Mouse (Mus musculus) MEL (cell line): Measurements from ENCODE around the gene Polr2m. TPM values are rescaled to one million over a fixed set of nuclear protein-coding genes. Genes with fewer than 3 reads are reported as not detected.

Experiments
- DNase-seq: peaks from one replicate; pipeline ENCODE4 v3.0.0; 2011; ENCODE audit warnings: low read depth, low spot score
- H3K27ac ChIP-seq: 2 replicates; pipeline ENCODE4 v1.5.1; 2012; ENCODE audit warnings: low read depth, mild to moderate bottlenecking, control low read depth, low read length, moderate library complexity; ENCODE audit not compliant: control insufficient read depth
- H3K27me3 ChIP-seq, 2 experiments: fragments of 150-350 bp in 1 of 2; sonication (generic) in 1 of 2; 2 replicates each; pipeline ENCODE4 v1.6.1; 2012; ENCODE audit warnings: low read length in 2 of 2, mild to moderate bottlenecking in 2 of 2, improper control_type of control experiment in 1 of 2, moderate library complexity in 1 of 2; ENCODE audit not compliant: insufficient read depth in 2 of 2, control insufficient read depth in 1 of 2
- H3K36me3 ChIP-seq, 2 experiments: 2 replicates each; pipeline ENCODE4 v1.6.1; 2012 to 2014; ENCODE audit warnings: low read length in 2 of 2, improper control_type of control experiment in 1 of 2, inconsistent platforms in 1 of 2, mild to moderate bottlenecking in 1 of 2; ENCODE audit not compliant: insufficient read depth in 2 of 2, control insufficient read depth in 1 of 2
- H3K4me1 ChIP-seq, 2 experiments: fragments of 150-350 bp in 1 of 2; sonication (generic) in 1 of 2; 2 replicates each; pipeline ENCODE4 v1.6.1; 2012; ENCODE audit warnings: low read length in 2 of 2, improper control_type of control experiment in 1 of 2, mild to moderate bottlenecking in 1 of 2; ENCODE audit not compliant: insufficient read depth in 2 of 2, control insufficient read depth in 1 of 2
- H3K4me3 ChIP-seq, 2 experiments: fragments of 150-350 bp in 1 of 2; sonication (generic) in 1 of 2; 2 replicates each; pipeline ENCODE4 v1.5.1; 2012; ENCODE audit warnings: low read depth in 2 of 2, low read length in 2 of 2, mild to moderate bottlenecking in 2 of 2, moderate library complexity in 2 of 2, control low read depth in 1 of 2, improper control_type of control experiment in 1 of 2; ENCODE audit not compliant: control insufficient read depth in 1 of 2, insufficient read depth in 1 of 2
- H3K79me2 ChIP-seq: 2 replicates; pipeline ENCODE4 v1.6.1; 2012; ENCODE audit warnings: mild to moderate bottlenecking, low read length, moderate library complexity; ENCODE audit not compliant: control insufficient read depth, poor library complexity, insufficient read depth
- H3K9ac ChIP-seq: 2 replicates; pipeline ENCODE4 v1.6.1; 2012; ENCODE audit warnings: low read depth, mild to moderate bottlenecking, control low read depth, low read length, moderate library complexity; ENCODE audit not compliant: control insufficient read depth, poor library complexity, severe bottlenecking
- H3K9me3 ChIP-seq: fragments of 150-350 bp; sonication (generic); replicated peaks from 2 replicates; pipeline ENCODE4 v1.6.1; 2012; ENCODE audit warnings: mild to moderate bottlenecking, low read length, improper control_type of control experiment, moderate library complexity; ENCODE audit not compliant: insufficient read depth
- BHLHE40 ChIP-seq: IDR thresholded peaks from 2 replicates; pipeline ENCODE4 v1.6.1; 2012; ENCODE audit warnings: low read depth, mild to moderate bottlenecking, inconsistent platforms, low read length, improper control_type of control experiment, borderline replicate concordance
- CHD2 ChIP-seq: IDR thresholded peaks from 2 replicates; pipeline ENCODE4 v1.6.1; 2011; ENCODE audit warnings: low read length, improper control_type of control experiment
- CTCF ChIP-seq, 3 experiments: IDR thresholded peaks in 2 of 3; conservative IDR thresholded peaks in 1 of 3; 2 replicates each; pipeline ENCODE4 v1.5.1; 2011 to 2012; ENCODE audit warnings: low read length in 3 of 3, low read depth in 2 of 3, mild to moderate bottlenecking in 2 of 3, improper control_type of control experiment in 1 of 3, inconsistent platforms in 1 of 3, mixed read lengths in 1 of 3, moderate library complexity in 1 of 3; ENCODE audit not compliant: control insufficient read depth in 1 of 3, insufficient read depth in 1 of 3, poor library complexity in 1 of 3, severe bottlenecking in 1 of 3
- ELF1 ChIP-seq: IDR thresholded peaks from 2 replicates; pipeline ENCODE4 v1.6.1; 2014; ENCODE audit warnings: low read depth, mild to moderate bottlenecking, inconsistent platforms, low read length, improper control_type of control experiment, moderate library complexity
- EP300 ChIP-seq, 2 experiments: IDR thresholded peaks; 2 replicates each; pipeline ENCODE4 v1.6.1; 2011; ENCODE audit warnings: improper control_type of control experiment in 2 of 2, low read length in 2 of 2, low read depth in 1 of 2, mild to moderate bottlenecking in 1 of 2
- ETS1 ChIP-seq: IDR thresholded peaks from 2 replicates; pipeline ENCODE4 v1.6.1; 2012; ENCODE audit warnings: low read depth, mild to moderate bottlenecking, inconsistent platforms, low read length, improper control_type of control experiment, moderate library complexity
- GABPA ChIP-seq: IDR thresholded peaks from 2 replicates; pipeline ENCODE4 v1.6.1; 2012; ENCODE audit warnings: low read depth, mild to moderate bottlenecking, inconsistent platforms, low read length, improper control_type of control experiment, moderate library complexity
- GATA1 ChIP-seq: IDR thresholded peaks from 2 replicates; pipeline ENCODE4 v1.6.1; 2011; ENCODE audit warnings: low read depth, low read length, improper control_type of control experiment
- HCFC1 ChIP-seq: IDR thresholded peaks from 2 replicates; pipeline ENCODE4 v1.6.1; 2012; ENCODE audit warnings: low read depth, mild to moderate bottlenecking, inconsistent platforms, low read length, improper control_type of control experiment, moderate library complexity
- JUND ChIP-seq: IDR thresholded peaks from 2 replicates; pipeline ENCODE4 v1.6.1; 2011; ENCODE audit warnings: low read depth, mild to moderate bottlenecking, improper control_type of control experiment, low read length
- KAT2A ChIP-seq: conservative IDR thresholded peaks from 2 replicates; pipeline ENCODE4 v1.6.1; 2012; ENCODE audit warnings: low read depth, low read length, improper control_type of control experiment, inconsistent platforms
- MEF2A ChIP-seq: IDR thresholded peaks from 2 replicates; pipeline ENCODE4 v1.6.1; 2014; ENCODE audit warnings: low read depth, mild to moderate bottlenecking, inconsistent platforms, low read length, improper control_type of control experiment; ENCODE audit not compliant: poor library complexity, insufficient replicate concordance, severe bottlenecking; ENCODE audit errors: extremely low read depth
- MYB ChIP-seq: IDR thresholded peaks from 2 replicates; pipeline ENCODE4 v1.6.1; 2011; ENCODE audit warnings: mild to moderate bottlenecking, low read depth, low read length, improper control_type of control experiment
- MYC ChIP-seq: IDR thresholded peaks from 2 replicates; pipeline ENCODE4 v1.6.1; 2011; ENCODE audit warnings: low read depth, mild to moderate bottlenecking, low read length, improper control_type of control experiment, moderate library complexity
- NELFE ChIP-seq: IDR thresholded peaks from 2 replicates; pipeline ENCODE4 v1.6.1; 2011; ENCODE audit warnings: low read depth, low read length, improper control_type of control experiment
- POLR2AphosphoS2 ChIP-seq: IDR thresholded peaks from 2 replicates; pipeline ENCODE4 v1.6.1; 2011; ENCODE audit warnings: low read length, improper control_type of control experiment
- RAD21 ChIP-seq: IDR thresholded peaks from 2 replicates; pipeline ENCODE4 v1.6.1; 2011; ENCODE audit warnings: mild to moderate bottlenecking, low read depth, low read length, improper control_type of control experiment
- SIN3A ChIP-seq: IDR thresholded peaks from 2 replicates; pipeline ENCODE4 v1.6.1; 2012; ENCODE audit warnings: low read length, improper control_type of control experiment, inconsistent platforms
- SMC3 ChIP-seq: IDR thresholded peaks from 2 replicates; pipeline ENCODE4 v1.6.1; 2011; ENCODE audit warnings: low read depth, low read length, improper control_type of control experiment
- TCF12 ChIP-seq: IDR thresholded peaks from 2 replicates; pipeline ENCODE4 v1.6.1; 2014; ENCODE audit warnings: low read depth, mild to moderate bottlenecking, inconsistent platforms, low read length, improper control_type of control experiment, moderate library complexity
- UBTF ChIP-seq: IDR thresholded peaks from 2 replicates; pipeline ENCODE4 v1.6.1; 2012; ENCODE audit warnings: low read depth, mild to moderate bottlenecking, inconsistent platforms, low read length, improper control_type of control experiment, moderate library complexity, borderline replicate concordance; ENCODE audit not compliant: insufficient read depth
- USF1 ChIP-seq: IDR thresholded peaks from 2 replicates; pipeline ENCODE4 v1.6.1; 2014; ENCODE audit warnings: low read depth, mild to moderate bottlenecking, inconsistent platforms, low read length, improper control_type of control experiment, moderate library complexity
- USF2 ChIP-seq, 2 experiments: IDR thresholded peaks; 2 replicates each; pipeline ENCODE4 v1.6.1; 2011 to 2012; ENCODE audit warnings: improper control_type of control experiment in 2 of 2, low read length in 2 of 2, borderline replicate concordance in 1 of 2, inconsistent platforms in 1 of 2, low read depth in 1 of 2, mild to moderate bottlenecking in 1 of 2; ENCODE audit not compliant: insufficient read depth in 1 of 2
- ZKSCAN1 ChIP-seq: IDR thresholded peaks from 2 replicates; pipeline ENCODE4 v1.6.1; 2012; ENCODE audit warnings: low read depth, mild to moderate bottlenecking, inconsistent platforms, low read length, improper control_type of control experiment, moderate library complexity
- ZNF384 ChIP-seq: IDR thresholded peaks from 2 replicates; pipeline ENCODE4 v1.6.1; 2012; ENCODE audit warnings: low read depth, mild to moderate bottlenecking, inconsistent platforms, low read length, improper control_type of control experiment
- polyA plus RNA-seq, 2 experiments: library from polyadenylated mRNA; stranded (reverse) in 1 of 2; unstranded in 1 of 2; fragments of >175 nt in 1 of 2; fragments of >200 nt in 1 of 2; gene quantifications; 2 replicates each; pipeline versions ENCODE4 v1.2.1 to v1.2.4; 2012; ENCODE audit warnings: low replicate concordance in 2 of 2, low read depth in 1 of 2; ENCODE audit not compliant: insufficient read length in 2 of 2, insufficient read depth in 1 of 2, missing spikeins in 1 of 2
- total RNA-seq: library from RNA; depleted of rRNA; stranded (reverse); fragments of 300-350 nt; gene quantifications from 2 replicates; pipeline ENCODE4 v1.2.3, GENCODE M21; 2012

The Polr2m gene
- total and polyA plus RNA-seq, 3 experiments = 146 to 624 (median 217) TPM

DNA sequence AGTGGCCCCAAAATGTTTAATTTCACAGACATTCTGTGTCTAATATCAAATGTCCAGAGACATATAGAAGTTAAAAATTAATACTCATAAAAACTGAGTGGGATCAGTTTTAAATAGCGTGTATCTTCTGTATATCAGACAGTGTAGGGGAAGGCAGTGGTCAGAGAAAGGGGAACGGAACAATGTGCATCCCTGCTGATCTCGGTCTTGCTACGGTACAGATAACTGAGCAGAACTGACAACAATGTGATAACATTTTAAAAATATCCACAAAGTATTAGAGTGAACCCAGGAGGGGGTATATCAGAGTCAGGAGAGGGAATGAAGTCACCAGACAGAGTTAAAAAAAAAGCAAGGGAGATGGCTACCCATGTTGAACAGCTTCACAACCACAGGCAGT, 31.8 kb upstream of the Polr2m start:
- H3K36me3 ChIP-seq = peaks cover 0 to 2% of the 10 kb centered on the region in 2 experiments; a peak in 1 of 4 replicates
- no peaks in the 10 kb centered on the region for H3K9me3 ChIP-seq
- no peaks in the 10 kb centered on the region for H3K79me2 ChIP-seq
- H3K9ac ChIP-seq = no peak overlapping the region
- no peak overlapping the region for H3K27ac ChIP-seq
- H3K4me1 ChIP-seq = no peaks in the 10 kb centered on the region
- H3K4me3 ChIP-seq = no peak overlapping the region
- TF ChIP-seq POLR2AphosphoS2 = no peak
- TF ChIP-seq NELFE = no peak
- TF ChIP-seq RAD21 = no peak
- TF ChIP-seq TCF12 = peak; percentile 64
- TF ChIP-seq MEF2A = peak; percentile 22; the same call in 1 of the 2 replicates
- TF ChIP-seq GATA1 = peak; percentile 45; the same call in 1 of the 2 replicates
- TF ChIP-seq EP300 (IDR thresholded peaks at IDR 0.05; ENCODE audit: low read depth in 1 of 2, low read length in 2 of 2) = peak; percentile 44 to 66; a peak in 2 of 4 replicates
- no peak for TF ChIP-seq BHLHE40
- no peak for TF ChIP-seq KAT2A
- peak; percentile 40 for DNase-seq
- peaks cover 3 to 4% of the 10 kb centered on the region in 2 experiments; a peak in 3 of 4 replicates for H3K27me3 ChIP-seq

DNA sequence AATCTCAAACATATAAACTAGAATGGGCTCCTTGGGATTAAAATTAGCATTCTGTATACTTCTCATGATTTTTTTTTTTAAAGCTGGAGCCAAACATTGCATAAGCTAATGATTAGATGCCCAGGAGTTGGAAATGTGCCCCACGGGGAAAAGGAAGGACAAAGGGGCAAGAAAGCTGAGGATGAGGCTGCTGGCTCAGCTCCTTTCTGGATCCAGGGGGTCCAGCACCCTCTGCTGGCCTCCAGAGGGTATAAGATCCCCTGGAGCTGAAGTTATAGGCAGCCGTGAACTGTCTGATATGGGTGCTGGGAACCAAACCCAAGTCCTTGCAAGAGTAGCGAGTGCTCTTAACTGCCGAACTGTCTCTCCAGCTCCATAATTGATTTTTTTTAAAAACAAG, 30.1 kb upstream of the Polr2m start:
- TF ChIP-seq SMC3 = peak; percentile 8; the same call in 1 of the 2 replicates
- TF ChIP-seq CTCF (IDR thresholded peaks at IDR 0.05 in 2 of 3, conservative IDR thresholded peaks at IDR 0.05 in 1 of 3; ENCODE audit: control insufficient read depth in 1 of 3, insufficient read depth in 1 of 3, low read depth in 2 of 3, low read length in 3 of 3, poor library complexity in 1 of 3, severe bottlenecking in 1 of 3) = peak; percentile 25 to 43 (median 37); a peak in 5 of 6 replicates
- no peak for TF ChIP-seq BHLHE40
- no peaks in the 10 kb centered on the region for H3K4me1 ChIP-seq

DNA sequence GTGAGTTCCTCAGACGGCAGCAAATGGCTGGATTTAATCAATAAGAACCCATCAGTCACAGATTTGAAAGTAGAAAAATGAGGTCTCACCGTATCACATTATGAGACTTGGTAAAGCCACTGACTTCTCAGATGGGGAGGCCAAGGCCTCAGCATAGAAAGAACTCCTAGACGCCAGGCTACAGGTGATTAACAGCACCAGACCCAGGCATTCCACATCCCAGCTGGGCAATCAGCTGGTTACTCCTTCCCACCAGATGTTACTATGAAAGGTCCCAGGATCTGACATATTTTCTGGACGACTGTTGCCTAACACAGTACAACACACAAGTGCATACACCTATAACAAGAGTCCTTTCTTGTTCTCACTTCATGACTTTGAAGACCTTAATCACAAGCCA, 27.8 kb upstream of the Polr2m start:
- no peaks in the 10 kb centered on the region for H3K79me2 ChIP-seq
- peaks cover 0 to 2% of the 10 kb centered on the region in 2 experiments; a peak in 1 of 4 replicates for H3K36me3 ChIP-seq
- DNase-seq = no peak
- peaks cover 5 to 11% of the 10 kb centered on the region in 2 experiments; a peak in 3 of 4 replicates for H3K27me3 ChIP-seq
- no peaks in the 10 kb centered on the region for H3K9me3 ChIP-seq
- H3K9ac ChIP-seq = no peak overlapping the region
- H3K4me1 ChIP-seq = no peaks in the 10 kb centered on the region
- no peak overlapping the region for H3K4me3 ChIP-seq
- no peak overlapping the region for H3K27ac ChIP-seq
- TF ChIP-seq TCF12 = no peak
- TF ChIP-seq CHD2 = no peak
- no peak for TF ChIP-seq ZNF384
- TF ChIP-seq NELFE = no peak
- TF ChIP-seq UBTF = no peak
- no peak for TF ChIP-seq GABPA
- TF ChIP-seq USF1 = no peak
- TF ChIP-seq MYC = no peak
- TF ChIP-seq JUND = no peak
- no peak for TF ChIP-seq USF2 (IDR thresholded peaks at IDR 0.05; ENCODE audit: borderline replicate concordance in 1 of 2, insufficient read depth in 1 of 2, low read depth in 1 of 2, low read length in 2 of 2)
- TF ChIP-seq ZKSCAN1 = no peak
- TF ChIP-seq HCFC1 = no peak
- no peak for TF ChIP-seq ETS1
- TF ChIP-seq ELF1 = no peak
- TF ChIP-seq SIN3A = no peak
- TF ChIP-seq MYB = no peak

More for the DNA sequence above, 30.1 kb upstream of the Polr2m start:
- Histone ChIP-seq H3K4me3 (no peak overlapping the region), H3K9ac (no peak overlapping the region), H3K27ac (no peak overlapping the region), H3K79me2 (no peaks in the 10 kb centered on the region), H3K9me3 (no peaks in the 10 kb centered on the region), H3K36me3 (peaks cover 0 to 2% of the 10 kb centered on the region in 2 experiments; a peak in 1 of 4 replicates), H3K27me3 (peaks cover 3 to 10% of the 10 kb centered on the region in 2 experiments; a peak in 3 of 4 replicates)
- DNase-seq = peak; percentile 14
